Mouse (Mus musculus) spleen, adult 2 months (tissue): Measurements from ENCODE around the gene Zbtb9. TPM values are rescaled to one million over a fixed set of nuclear protein-coding genes. Genes with fewer than 3 reads are reported as not detected.

ENCODE experiments used
- DNase-seq, 2 experiments: peaks; one replicate each; pipeline versions ENCODE4 v3.0.0 to v3.0.0-alpha.2; 2012 to 2021; ENCODE audit warnings: low spot score in 2 of 2, low read depth in 1 of 2
- H3K27ac ChIP-seq: fragments of 200-500 bp; 2 replicates; pipeline ENCODE4 v1.5.1; 2012; ENCODE audit warnings: low read length, inconsistent platforms; ENCODE audit not compliant: insufficient read depth
- H3K27me3 ChIP-seq: fragments of 200-500 bp; 2 replicates; pipeline ENCODE4 v1.6.1; 2012; ENCODE audit warnings: mild to moderate bottlenecking, moderate library complexity, low read length, inconsistent platforms; ENCODE audit not compliant: control insufficient read depth, insufficient read depth
- H3K36me3 ChIP-seq: fragments of 200-500 bp; 2 replicates; pipeline ENCODE4 v1.6.1; 2012; ENCODE audit warnings: mild to moderate bottlenecking, low read length, inconsistent platforms; ENCODE audit not compliant: control insufficient read depth, insufficient read depth
- H3K4me1 ChIP-seq: fragments of 200-500 bp; 2 replicates; pipeline ENCODE4 v1.6.1; 2011; ENCODE audit warnings: inconsistent platforms; ENCODE audit not compliant: control insufficient read depth, insufficient read depth, insufficient read length
- H3K4me3 ChIP-seq: fragments of 200-500 bp; 2 replicates; pipeline ENCODE4 v1.5.1; 2011; ENCODE audit warnings: mild to moderate bottlenecking, inconsistent platforms; ENCODE audit not compliant: insufficient read depth, insufficient read length; ENCODE audit errors: extremely low read depth
- CTCF ChIP-seq: fragments of 200-500 bp; IDR thresholded peaks from 2 replicates; pipeline ENCODE4 v1.5.1; 2011; ENCODE audit warnings: mild to moderate bottlenecking, inconsistent platforms; ENCODE audit not compliant: insufficient read depth, insufficient read length, insufficient replicate concordance; ENCODE audit errors: extremely low read depth
- POLR2A ChIP-seq: fragments of 200-500 bp; IDR thresholded peaks from 2 replicates; pipeline ENCODE4 v1.6.1; 2011; ENCODE audit warnings: low read depth, low read length, inconsistent platforms
- WGBS: fragments of 180-500 bp; shearing (Covaris S2); methylation state at CpG from one replicate; pipeline ENCODE4 v1.1.7; 2018; 5-methylcytosine and 5-hydroxymethylcytosine counted together
- polyA plus RNA-seq: library from polyadenylated mRNA; depleted of rRNA; stranded (reverse); fragments of >200 nt; gene quantifications from 2 replicates; pipeline ENCODE4 v1.2.3, GENCODE M21; 2012

The Zbtb9 gene
- polyA plus RNA-seq, 1 experiment = 13.7 TPM

GRCm38 (mm10) chr17:26935027-26935426 is 37.9 kb upstream of the Zbtb9 start:
- peaks cover 29% of the 10 kb centered on the region for H3K36me3 ChIP-seq
- H3K27ac ChIP-seq = no peak overlapping the region
- no peaks in the 10 kb centered on the region for H3K27me3 ChIP-seq
- WGBS = 94% methylated on average over 9 of the region's 9 CpGs
- TF ChIP-seq POLR2A = no peak
- no peak for TF ChIP-seq CTCF
- no peak for DNase-seq
- peaks cover 20% of the 10 kb centered on the region; the same call in 1 of the 2 replicates for H3K4me1 ChIP-seq
- no peak overlapping the region for H3K4me3 ChIP-seq

GRCm38 (mm10) chr17:26936453-26936852 is 36.5 kb upstream of the Zbtb9 start:
- no peak overlapping the region for H3K4me3 ChIP-seq
- no peaks in the 10 kb centered on the region for H3K27me3 ChIP-seq
- WGBS = 90% methylated on average over 12 of the region's 12 CpGs
- H3K27ac ChIP-seq = no peak overlapping the region
- no peak for DNase-seq
- H3K36me3 ChIP-seq = peaks cover 29% of the 10 kb centered on the region
- TF ChIP-seq POLR2A = no peak
- no peak for TF ChIP-seq CTCF
- H3K4me1 ChIP-seq = peaks cover 20% of the 10 kb centered on the region; the same call in 1 of the 2 replicates

GRCm38 (mm10) chr17:26936921-26937695 is 35.9 kb upstream of the Zbtb9 start:
- Histone ChIP-seq H3K27me3 (no peaks in the 10 kb centered on the region), H3K27ac (no peak overlapping the region), H3K4me1 (peaks cover 20% of the 10 kb centered on the region; the same call in 1 of the 2 replicates), H3K36me3 (peaks cover 29% of the 10 kb centered on the region), H3K4me3 (no peak overlapping the region)
- 91% methylated on average over 15 of the region's 15 CpGs for WGBS
- no peak for DNase-seq
- TF ChIP-seq CTCF (no peak), POLR2A (no peak)

- Histone ChIP-seq H3K27me3 (no peaks in the 10 kb centered on the region), H3K36me3 (peaks cover 29% of the 10 kb centered on the region), H3K4me1 (peaks cover 20% of the 10 kb centered on the region; the same call in 1 of the 2 replicates), H3K4me3 (peak overlapping the region; percentile 62), H3K27ac (peak overlapping the region; percentile 81)
- TF ChIP-seq POLR2A (no peak), CTCF (no peak)
- WGBS = 53% methylated on average over 16 of the region's 16 CpGs
- DNase-seq = no peak
Observed at GRCm38 (mm10) chr17:26937883-26938695, 34.9 kb upstream of the Zbtb9 start.

GRCm38 (mm10) chr17:26938731-26939130 is 34.2 kb upstream of the Zbtb9 start:
- TF ChIP-seq CTCF = no peak
- no peak for TF ChIP-seq POLR2A
- H3K27ac ChIP-seq = peak overlapping the region; percentile 81
- H3K27me3 ChIP-seq = no peaks in the 10 kb centered on the region
- peaks cover 20% of the 10 kb centered on the region; the same call in 1 of the 2 replicates for H3K4me1 ChIP-seq
- peaks cover 29% of the 10 kb centered on the region for H3K36me3 ChIP-seq
- DNase-seq = peak in 1 of 2 experiments; percentile 16
- H3K4me3 ChIP-seq = peak overlapping the region; percentile 62
- 1% methylated on average over 22 of the region's 22 CpGs for WGBS

GRCm38 (mm10) chr17:26939178-26939972 is 33.6 kb upstream of the Zbtb9 start, which contains the start of gene Cuta:
Gene Cuta (minus strand): TSS chr17:26939569.
- TF ChIP-seq CTCF (no peak), POLR2A (peak; percentile 95)
- peak within 1 kb of the TSS; percentile 62 for H3K4me3 ChIP-seq
- peaks cover 29% of the 10 kb centered on the region for H3K36me3 ChIP-seq
- under 1% methylated on average over 70 of the region's 70 CpGs for WGBS
- H3K27ac ChIP-seq = peak within 1 kb of the TSS; percentile 81
- no peaks in the 10 kb centered on the region for H3K27me3 ChIP-seq
- peaks cover 13% of the 10 kb centered on the region; the same call in 1 of the 2 replicates for H3K4me1 ChIP-seq
- DNase-seq = peak; percentile 99

GRCm38 (mm10) chr17:26939973-26940300 is 33.0 kb upstream of the Zbtb9 start:
- Histone ChIP-seq H3K27me3 (no peaks in the 10 kb centered on the region), H3K36me3 (peaks cover 26% of the 10 kb centered on the region), H3K4me1 (peaks cover 10% of the 10 kb centered on the region; the same call in 1 of the 2 replicates), H3K4me3 (peak overlapping the region; percentile 61), H3K27ac (peak overlapping the region; percentile 77)
- no peak for DNase-seq
- TF ChIP-seq CTCF (no peak), POLR2A (no peak)
- 11% methylated on average over 3 of the region's 3 CpGs for WGBS
